33 mouse cellular contexts compared by ENCODE assay signal in genomic region chr10:4694336-4694865, GRCm38 (mm10).
DNase-seq lines count a peak whose midpoint lies in the region; ATAC-seq lines count a peak whose summit lies in the region.
"Had no signal": no experiment of that assay in that cellular context is flagged by ENCODE, and none has a peak within 500 bp of the region (broad histone marks: within the 10 kb centered on the region; RNA-seq: fewer than 3 reads in every experiment).

No protein-coding gene starts in this region.

- no peak overlapping the region for H3K27ac ChIP-seq in midbrain, embryonic 15.5 days
- H3K27ac ChIP-seq: embryonic facial prominence, embryonic 15.5 days; forebrain, embryonic 12.5 days; left cerebral cortex, adult 2 months; liver, embryonic 14.5 days; midbrain, embryonic 10.5 days; neural tube, embryonic 13.5 days; stomach, embryonic 15.5 days had no signal

- no peaks in the 10 kb centered on the region for H3K9me3 ChIP-seq in midbrain, embryonic 15.5 days
- H3K9me3 ChIP-seq: embryonic facial prominence, embryonic 15.5 days; forebrain, embryonic 12.5 days; G1E; midbrain, embryonic 10.5 days; neural tube, embryonic 13.5 days; stomach, embryonic 15.5 days had no signal

- H3K4me3 ChIP-seq in midbrain, embryonic 15.5 days: no peak overlapping the region
- H3K4me3 ChIP-seq: embryonic facial prominence, embryonic 15.5 days; forebrain, embryonic 12.5 days; left cerebral cortex, adult 2 months; midbrain, embryonic 10.5 days; neural tube, embryonic 13.5 days; stomach, embryonic 15.5 days had no signal

- no peak for ATAC-seq in midbrain, embryonic 15.5 days (replicated peaks)
- ATAC-seq: forebrain, postnatal 0 days; hindbrain, embryonic 16.5 days; midbrain, embryonic 16.5 days; Patski had no signal

- 89% methylated on average over 7 of the region's 7 CpGs for WGBS in midbrain, embryonic 15.5 days

- H3K27me3 ChIP-seq in midbrain, embryonic 15.5 days (replicated peaks): no peaks in the 10 kb centered on the region
- H3K27me3 ChIP-seq: embryonic facial prominence, embryonic 15.5 days; forebrain, embryonic 12.5 days; neural tube, embryonic 13.5 days; stomach, embryonic 15.5 days had no signal

- DNase-seq in adrenal gland, postnatal 10 days: peak; percentile 29
- no peak for DNase-seq in adrenal gland, adult 8-10 months
- DNase-seq in kidney, adult 9 months: peak; percentile 31
- no peak for DNase-seq in kidney, postnatal 4 days
- peak; percentile 24 for DNase-seq in embryo, embryonic 9.5 days (ENCODE audit: extremely low spot score)
- DNase-seq in mesoderm, embryonic 11.5 days (ENCODE audit: low read depth, low spot score): peak; percentile 65
- no peak for DNase-seq in layer of hippocampus, postnatal 25 days (ENCODE audit: extremely low spot score in 1 of 2, low spot score in 1 of 2)
- DNase-seq: cerebellum, adult 8-10 months; cerebellum, postnatal 25 days; forebrain, postnatal 0 days; gastrocnemius, postnatal 25 days; heart, adult 18-20 months; kidney, adult 18-20 months; kidney, postnatal 10 days; layer of hippocampus, adult 9-11 months; left cerebral cortex, postnatal 4 days; liver; lung, embryonic 14.5 days; lung, postnatal 14 days; right cerebral cortex, postnatal 14 days had no signal

- no peaks in the 10 kb centered on the region for H3K36me3 ChIP-seq in midbrain, embryonic 15.5 days (replicated peaks)
- H3K36me3 ChIP-seq: embryonic facial prominence, embryonic 15.5 days; forebrain, embryonic 12.5 days; G1E; midbrain, embryonic 10.5 days; neural tube, embryonic 13.5 days; stomach, embryonic 15.5 days had no signal

- no peaks in the 10 kb centered on the region for H3K4me1 ChIP-seq in midbrain, embryonic 15.5 days
- H3K4me1 ChIP-seq: embryonic facial prominence, embryonic 15.5 days; forebrain, embryonic 12.5 days; midbrain, embryonic 10.5 days; neural tube, embryonic 13.5 days; stomach, embryonic 15.5 days had no signal

- no peak overlapping the region for H3K9ac ChIP-seq in midbrain, embryonic 15.5 days
- H3K9ac ChIP-seq: embryonic facial prominence, embryonic 15.5 days; forebrain, embryonic 12.5 days; forebrain, postnatal 0 days; liver, embryonic 14.5 days; lung, embryonic 14.5 days; neural tube, embryonic 13.5 days; stomach, embryonic 15.5 days had no signal

- H3K4me2 ChIP-seq in midbrain, embryonic 15.5 days: no peak overlapping the region
- H3K4me2 ChIP-seq: embryonic facial prominence, embryonic 15.5 days; forebrain, embryonic 12.5 days; heart, embryonic 11.5 days; lung, embryonic 14.5 days; neural tube, embryonic 13.5 days; stomach, embryonic 15.5 days had no signal

Comparison
In these comparisons a context has a peak if more than half of its experiments do, and no peak if none do; other contexts are left out.
1. DNase-seq: peak in adrenal gland, postnatal 10 days (single experiment), kidney, adult 9 months (single experiment), embryo, embryonic 9.5 days (single experiment) and mesoderm, embryonic 11.5 days (single experiment); none in adrenal gland, adult 8-10 months (single experiment), kidney, postnatal 4 days (0 of 2) and layer of hippocampus, postnatal 25 days (0 of 2).